Mouse (Mus musculus) bone marrow, adult 2 months (tissue): Measurements from ENCODE around the gene Efcab12.
A peak's percentile ranks its signal among the peaks of the same experiment; 100 is the strongest.

Source experiments
- CTCF ChIP-seq: fragments of 200-500 bp; IDR thresholded peaks from 2 replicates; pipeline ENCODE4 v1.5.1; 2011; ENCODE audit warnings: low read length, control low read depth; ENCODE audit not compliant: control insufficient read depth, insufficient read depth
- POLR2A ChIP-seq: fragments of 200-500 bp; IDR thresholded peaks from 2 replicates; pipeline ENCODE4 v1.6.1; 2011; ENCODE audit warnings: low read depth, mild to moderate bottlenecking, control low read depth, low read length, borderline replicate concordance; ENCODE audit not compliant: control insufficient read depth

DNA sequence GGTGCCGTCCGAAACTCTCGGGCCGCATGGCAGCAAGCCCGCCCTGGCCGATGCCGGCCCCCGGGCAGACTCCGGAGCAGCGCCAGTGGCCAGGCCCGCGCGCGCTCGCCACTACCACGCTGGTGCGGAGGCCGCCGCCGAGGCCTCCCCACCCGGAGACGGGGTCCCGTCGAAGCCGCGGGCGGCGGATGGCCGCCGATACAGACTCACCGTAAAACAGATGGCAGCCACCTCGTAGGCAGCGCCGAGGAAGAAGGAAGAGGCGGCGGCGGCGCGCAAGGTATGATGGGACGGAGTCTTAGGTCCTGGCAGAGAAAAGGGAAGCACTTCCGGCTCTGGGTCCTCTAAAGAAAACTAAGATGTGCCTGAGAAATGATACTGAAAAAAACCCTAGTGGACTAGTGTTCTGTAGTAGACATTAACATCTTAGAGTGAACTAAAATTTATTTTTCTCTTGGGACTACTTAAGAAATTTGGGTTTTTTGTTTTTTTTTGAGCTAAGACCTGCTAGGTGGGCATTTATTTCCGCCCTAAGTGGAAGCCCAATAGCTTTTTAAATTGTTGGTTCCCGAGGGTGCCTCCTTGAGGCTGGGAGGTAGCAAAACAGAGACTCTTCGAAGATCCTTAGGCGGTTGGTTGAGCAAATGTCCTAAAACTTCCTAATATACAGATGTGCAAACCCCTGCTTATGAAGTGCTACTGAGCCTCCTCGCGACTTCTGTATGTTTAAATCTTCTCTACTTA, 29.6 kb downstream of the Efcab12 start, which contains the start of gene Rpl32:
- peak; percentile 78 for TF ChIP-seq POLR2A
- TF ChIP-seq CTCF: no peak; the same call in 1 of the 2 replicates
